Comparison of ENCODE assay signal across 15 mouse cellular contexts in genomic region chr10:81428507-81428870, GRCm38 (mm10). TPM values are rescaled to one million over a fixed set of nuclear protein-coding genes. Genes with fewer than 3 reads are reported as not detected.
DNase-seq lines count a peak whose midpoint lies in the region; ATAC-seq lines count a peak whose summit lies in the region.
"Had no signal": no experiment of that assay in that cellular context is flagged by ENCODE, and none has a peak within 500 bp of the region (broad histone marks: within the 10 kb centered on the region; RNA-seq: fewer than 3 reads in every experiment).

No protein-coding gene starts in this region.

- no peaks in the 10 kb centered on the region for H3K27me3 ChIP-seq in kidney, embryonic 15.5 days
- peaks cover 86% of the 10 kb centered on the region for H3K27me3 ChIP-seq in midbrain, embryonic 10.5 days (ENCODE audit: low read depth, poor library complexity, severe bottlenecking)
- H3K27me3 ChIP-seq in midbrain, embryonic 14.5 days (ENCODE audit: control insufficient read depth, insufficient read depth, low read length) = peaks cover 23% of the 10 kb centered on the region; the same call in 1 of the 2 replicates
- H3K27me3 ChIP-seq: embryonic facial prominence, embryonic 15.5 days; heart, embryonic 15.5 days; stomach, embryonic 15.5 days had no signal

- 0 out of 2 replicates have a peak overlapping the region, but pooled peaks have one; percentile 6 for H3K27ac ChIP-seq in kidney, embryonic 15.5 days
- H3K27ac ChIP-seq in midbrain, embryonic 10.5 days (replicated peaks) = no peak overlapping the region
- no peak overlapping the region for H3K27ac ChIP-seq in midbrain, embryonic 14.5 days (replicated peaks; ENCODE audit: low read depth, low read length)
- H3K27ac ChIP-seq: forebrain, embryonic 12.5 days; hindbrain, embryonic 12.5 days; macrophage had no signal

- H3K36me3 ChIP-seq in kidney, embryonic 15.5 days = no peaks in the 10 kb centered on the region
- no peaks in the 10 kb centered on the region for H3K36me3 ChIP-seq in midbrain, embryonic 10.5 days
- H3K36me3 ChIP-seq in midbrain, embryonic 14.5 days (ENCODE audit: control insufficient read depth, insufficient read depth, low read length) = no peaks in the 10 kb centered on the region
- H3K36me3 ChIP-seq: embryonic facial prominence, embryonic 15.5 days; forebrain, embryonic 12.5 days; heart, embryonic 15.5 days; hindbrain, embryonic 12.5 days; stomach, embryonic 15.5 days had no signal

- H3K4me2 ChIP-seq in kidney, embryonic 15.5 days = no peak overlapping the region
- H3K4me2 ChIP-seq in midbrain, embryonic 14.5 days (ENCODE audit: low read length) = no peak overlapping the region
- H3K4me2 ChIP-seq: forebrain, embryonic 12.5 days had no signal

- 89% methylated on average over 7 of the region's 7 CpGs for WGBS in kidney, embryonic 15.5 days
- 90% methylated on average over 7 of the region's 7 CpGs for WGBS in midbrain, embryonic 10.5 days
- WGBS in midbrain, embryonic 14.5 days = 91% methylated on average over 7 of the region's 7 CpGs

- ATAC-seq in kidney, embryonic 15.5 days (replicated peaks; ENCODE audit: low FRiP score) = no peak
- no peak for ATAC-seq in midbrain, embryonic 14.5 days (ENCODE audit: low FRiP score, low TSS enrichment)
- ATAC-seq: midbrain, embryonic 16.5 days had no signal

- H3K4me3 ChIP-seq in kidney, embryonic 15.5 days (replicated peaks) = no peak overlapping the region
- H3K4me3 ChIP-seq in midbrain, embryonic 10.5 days = peak overlapping the region; percentile 81; the same call in 1 of the 2 replicates
- no peak overlapping the region for H3K4me3 ChIP-seq in midbrain, embryonic 14.5 days (replicated peaks; ENCODE audit: low read depth, low read length)
- H3K4me3 ChIP-seq: forebrain, embryonic 12.5 days; heart, embryonic 15.5 days had no signal

- peak; percentile 9 to 17 for DNase-seq in frontal cortex, postnatal 10 days (ENCODE audit: low spot score in 2 of 2)
- no peak for DNase-seq in frontal cortex, postnatal 36 days (ENCODE audit: low spot score in 2 of 2)
- no peak for DNase-seq in kidney, postnatal 25 days
- DNase-seq in midbrain, embryonic 10.5 days (ENCODE audit: low spot score) = no peak
- no peak for DNase-seq in midbrain, embryonic 14.5 days
- peak; percentile 10 for DNase-seq in skeletal muscle tissue, adult 2 months (ENCODE audit: low read depth, low spot score)
- DNase-seq: retina, postnatal 1 day had no signal

- H3K9me3 ChIP-seq in kidney, embryonic 15.5 days (replicated peaks) = no peaks in the 10 kb centered on the region
- H3K9me3 ChIP-seq in midbrain, embryonic 10.5 days (replicated peaks) = no peaks in the 10 kb centered on the region; the same call in 1 of the 2 replicates
- H3K9me3 ChIP-seq in midbrain, embryonic 14.5 days (ENCODE audit: control insufficient read depth, low read length) = no peaks in the 10 kb centered on the region
- H3K9me3 ChIP-seq: embryonic facial prominence, embryonic 15.5 days; forebrain, embryonic 12.5 days; heart, embryonic 15.5 days; hindbrain, embryonic 12.5 days; stomach, embryonic 15.5 days had no signal

- peaks cover 75% of the 10 kb centered on the region for H3K4me1 ChIP-seq in kidney, embryonic 15.5 days
- peaks cover 64% of the 10 kb centered on the region for H3K4me1 ChIP-seq in midbrain, embryonic 10.5 days
- peaks cover 20% of the 10 kb centered on the region for H3K4me1 ChIP-seq in midbrain, embryonic 14.5 days (ENCODE audit: control insufficient read depth, insufficient read depth, low read length)

- no peak overlapping the region for H3K9ac ChIP-seq in kidney, embryonic 15.5 days
- H3K9ac ChIP-seq in midbrain, embryonic 14.5 days (replicated peaks; ENCODE audit: low read length) = no peak overlapping the region
- H3K9ac ChIP-seq: embryonic facial prominence, embryonic 15.5 days; forebrain, embryonic 12.5 days; heart, embryonic 15.5 days; hindbrain, embryonic 12.5 days; stomach, embryonic 15.5 days had no signal

RNA-seq across cellular contexts. Expression of gene Nfic, which starts 26.9 kb away (rescaled TPM):
- 67.9 and 84.5 TPM in 2 replicates for polyA plus RNA-seq in kidney, embryonic 15.5 days (2015; fragmentation: Nextera tagmentation; extraction: Ambion mirVana)
- 8.7 and 11.7 TPM in 2 replicates for polyA plus RNA-seq in midbrain, embryonic 10.5 days (2016; fragmentation: Nextera tagmentation; extraction: Ambion mirVana)
- 11.2 and 13.7 TPM in 2 replicates for polyA plus RNA-seq in midbrain, embryonic 14.5 days (2014; fragmentation: Nextera tagmentation; extraction: Ambion mirVana)

RNA-seq across cellular contexts. Expression of gene Smim24, which starts 35.6 kb away (rescaled TPM):
- polyA plus RNA-seq in kidney, embryonic 15.5 days (2015; fragmentation: Nextera tagmentation; extraction: Ambion mirVana) = 26.0 and 29.4 TPM in 2 replicates
- polyA plus RNA-seq in midbrain, embryonic 10.5 days (2016; fragmentation: Nextera tagmentation; extraction: Ambion mirVana) = 1.7 and 2.3 TPM in 2 replicates
- polyA plus RNA-seq in midbrain, embryonic 14.5 days (2014; fragmentation: Nextera tagmentation; extraction: Ambion mirVana) = 1.0 and 1.2 TPM in 2 replicates

RNA-seq across cellular contexts. Expression of gene Gm48552, which starts 39.7 kb away (rescaled TPM):
- polyA plus RNA-seq in kidney, embryonic 15.5 days (2015; fragmentation: Nextera tagmentation; extraction: Ambion mirVana) = 1.6 and 2.1 TPM in 2 replicates
- polyA plus RNA-seq in midbrain, embryonic 10.5 days (2016; fragmentation: Nextera tagmentation; extraction: Ambion mirVana) = 1.7 and 2.9 TPM in 2 replicates
- polyA plus RNA-seq in midbrain, embryonic 14.5 days (2014; fragmentation: Nextera tagmentation; extraction: Ambion mirVana) = 1.3 and 2.9 TPM in 2 replicates

RNA-seq across cellular contexts. Expression of gene Gm48551, which starts 44.2 kb away (rescaled TPM):
- polyA plus RNA-seq in kidney, embryonic 15.5 days (2015; fragmentation: Nextera tagmentation; extraction: Ambion mirVana) = 2.5 and 4.1 TPM in 2 replicates
- polyA plus RNA-seq in midbrain, embryonic 10.5 days (2016; fragmentation: Nextera tagmentation; extraction: Ambion mirVana) = 2.9 and 3.4 TPM in 2 replicates
- 4.5 and 8.2 TPM in 2 replicates for polyA plus RNA-seq in midbrain, embryonic 14.5 days (2014; fragmentation: Nextera tagmentation; extraction: Ambion mirVana)

RNA-seq across cellular contexts. Expression of gene Dohh, which starts 44.3 kb away (rescaled TPM):
- polyA plus RNA-seq in kidney, embryonic 15.5 days (2015; fragmentation: Nextera tagmentation; extraction: Ambion mirVana) = 79.7 and 82.2 TPM in 2 replicates
- 93.4 and 98.7 TPM in 2 replicates for polyA plus RNA-seq in midbrain, embryonic 10.5 days (2016; fragmentation: Nextera tagmentation; extraction: Ambion mirVana)
- 59.5 and 79.6 TPM in 2 replicates for polyA plus RNA-seq in midbrain, embryonic 14.5 days (2014; fragmentation: Nextera tagmentation; extraction: Ambion mirVana)

Comparison
In these comparisons a context has a peak if more than half of its experiments do, and no peak if none do; other contexts are left out.
1. DNase-seq: peak in frontal cortex, postnatal 10 days (2 of 2) and skeletal muscle tissue, adult 2 months (single experiment); none in frontal cortex, postnatal 36 days (0 of 2), kidney, postnatal 25 days (0 of 2), midbrain, embryonic 10.5 days (single experiment) and midbrain, embryonic 14.5 days (single experiment).